Mouse (Mus musculus) G1E (cell line): ENCODE results near the gene Phc2.

Experiments used
- CTCF ChIP-seq: IDR thresholded peaks from 2 replicates; pipeline ENCODE4 v1.5.1; 2012; ENCODE audit warnings: low read depth, low read length, inconsistent platforms, mixed read lengths
- POLR2AphosphoS5 ChIP-seq: IDR thresholded peaks from 2 replicates; pipeline ENCODE4 v1.6.1; 2012; ENCODE audit warnings: low read depth, low read length, inconsistent platforms; ENCODE audit not compliant: insufficient replicate concordance
- TAL1 ChIP-seq: conservative IDR thresholded peaks from 2 replicates; pipeline ENCODE4 v1.6.1; 2012; ENCODE audit warnings: low read depth, low read length, inconsistent platforms, mixed read lengths

DNA sequence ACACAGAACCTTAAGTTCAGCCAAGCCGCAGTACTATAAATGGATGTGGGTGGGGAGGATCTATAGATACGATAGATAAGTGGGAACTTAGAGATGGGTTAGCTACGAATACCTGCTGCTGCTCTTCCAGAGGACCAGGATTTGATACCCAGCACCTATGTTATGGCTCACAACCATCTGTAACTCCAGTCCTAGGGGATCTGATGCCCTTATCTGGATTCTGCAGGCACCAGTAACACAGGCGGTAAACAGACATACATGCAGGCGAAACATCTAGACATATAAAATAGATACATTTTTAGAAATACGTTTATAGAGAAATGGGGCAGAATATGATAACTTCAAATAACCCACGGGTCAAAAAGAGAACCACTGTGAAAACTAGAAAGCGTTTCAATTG, 33.4 kb upstream of the Phc2 start:
- TF ChIP-seq CTCF (no peak), TAL1 (no peak), POLR2AphosphoS5 (no peak)
